Mouse (Mus musculus) liver, postnatal 0 days (tissue): ENCODE data around the gene Dync1li2. TPM values are rescaled to one million over a fixed set of nuclear protein-coding genes. Genes with fewer than 3 reads are reported as not detected.

Experiments used
- ATAC-seq: fragments of 200-750 bp; cut with Nextera tagmentation; 2 replicates; pipeline ENCODE4 v1.8.0; 2017; ENCODE audit warnings: mild to moderate bottlenecking, moderate library complexity
- DNase-seq: peaks from one replicate; pipeline ENCODE4 v3.0.0-alpha.2; 2016
- H3K27ac ChIP-seq: fragments of 300-500 bp; sonication (generic); 2 replicates; pipeline ENCODE4 v1.5.1; 2014; ENCODE audit warnings: antibody characterized with exemption, moderate library complexity, mild to moderate bottlenecking, low read depth
- H3K27me3 ChIP-seq: fragments of 300-500 bp; sonication (generic); 2 replicates; pipeline ENCODE4 v1.6.1; 2014; ENCODE audit warnings: low read length, control low read depth, mixed read lengths; ENCODE audit not compliant: insufficient read depth
- H3K36me3 ChIP-seq: fragments of 300-500 bp; sonication (generic); replicated peaks from 2 replicates; pipeline ENCODE4 v1.6.1; 2014; ENCODE audit warnings: mild to moderate bottlenecking, control low read depth, low read length, moderate library complexity, mixed read lengths; ENCODE audit not compliant: insufficient read depth
- H3K4me1 ChIP-seq: fragments of 300-500 bp; sonication (generic); 2 replicates; pipeline ENCODE4 v1.6.1; 2014; ENCODE audit warnings: antibody characterized with exemption, mild to moderate bottlenecking, control low read depth; ENCODE audit not compliant: insufficient read depth
- H3K4me2 ChIP-seq: fragments of 300-500 bp; sonication (generic); 2 replicates; pipeline ENCODE4 v1.6.1; 2014; ENCODE audit warnings: low read depth, mild to moderate bottlenecking, low read length, moderate library complexity, mixed read lengths
- H3K4me3 ChIP-seq: fragments of 300-500 bp; sonication (generic); 2 replicates; pipeline ENCODE4 v1.5.1; 2014; ENCODE audit warnings: low read depth, low read length
- H3K9ac ChIP-seq: fragments of 300-500 bp; sonication (generic); replicated peaks from 2 replicates; pipeline ENCODE4 v1.6.1; 2014; ENCODE audit warnings: mild to moderate bottlenecking, moderate library complexity
- H3K9me3 ChIP-seq: fragments of 300-500 bp; sonication (generic); 2 replicates; pipeline ENCODE4 v1.6.1; 2016; ENCODE audit warnings: mild to moderate bottlenecking, control low read depth, low read length, mixed read lengths
- CTCF ChIP-seq: sonication (generic); IDR thresholded peaks from 2 replicates; pipeline ENCODE4 v1.5.1; 2016; ENCODE audit warnings: antibody characterized with exemption, low read depth
- EP300 ChIP-seq: IDR thresholded peaks from 2 replicates; pipeline ENCODE4 v1.6.1; 2016; ENCODE audit warnings: antibody characterized with exemption, low read depth, mild to moderate bottlenecking
- WGBS: fragments of 180-500 bp; shearing (Covaris S2); extraction: QIAGEN DNeasy Blood & Tissue Kit; methylation state at CpG from one replicate; pipeline ENCODE4 v1.1.7; 2014; ENCODE audit not compliant: insufficient replicate concordance; 5-methylcytosine and 5-hydroxymethylcytosine counted together
- polyA plus RNA-seq: library from polyadenylated mRNA; unstranded; fragments of >200 nt; fragmentation: Nextera tagmentation; extraction: Ambion mirVana; gene quantifications from 2 replicates; pipeline ENCODE4 v1.2.1, GENCODE M21; 2015

Gene Dync1li2
- polyA plus RNA-seq, 1 experiment from 2014 or later: 8.4 TPM

- H3K27me3 ChIP-seq: no peaks in the 10 kb centered on the region
- peaks cover 7% of the 10 kb centered on the region; the same call in 1 of the 2 replicates for H3K4me1 ChIP-seq
- no peaks in the 10 kb centered on the region for H3K9me3 ChIP-seq
- ATAC-seq (no peak), DNase-seq (no peak)
- TF ChIP-seq EP300: no peak
- no peak for TF ChIP-seq CTCF
- peak overlapping the region; percentile 62; the same call in 1 of the 2 replicates for H3K27ac ChIP-seq
- no peak overlapping the region for H3K4me3 ChIP-seq
- 62% methylated on average over 2 of the region's 2 CpGs for WGBS
- H3K9ac ChIP-seq: no peak overlapping the region
- no peak overlapping the region for H3K4me2 ChIP-seq
- no peaks in the 10 kb centered on the region for H3K36me3 ChIP-seq
Observed at GRCm38 (mm10) chr8:104383296-104383695, 59.6 kb downstream of the Dync1li2 start.

GRCm38 (mm10) chr8:104380961-104381411, 61.9 kb downstream of the Dync1li2 start:
- H3K27me3 ChIP-seq: no peaks in the 10 kb centered on the region
- H3K36me3 ChIP-seq: no peaks in the 10 kb centered on the region
- no peak overlapping the region for H3K27ac ChIP-seq
- H3K9ac ChIP-seq: no peak overlapping the region
- ATAC-seq (no peak), DNase-seq (no peak)
- WGBS: 84% methylated on average over 5 of the region's 5 CpGs
- TF ChIP-seq EP300: no peak
- TF ChIP-seq CTCF: no peak
- H3K9me3 ChIP-seq: no peaks in the 10 kb centered on the region
- no peak overlapping the region for H3K4me2 ChIP-seq
- no peak overlapping the region for H3K4me3 ChIP-seq
- peaks cover 8% of the 10 kb centered on the region for H3K4me1 ChIP-seq

- WGBS: 81% methylated on average over 7 of the region's 7 CpGs
- Histone ChIP-seq H3K4me1 (peaks cover 14% of the 10 kb centered on the region), H3K36me3 (no peaks in the 10 kb centered on the region), H3K9me3 (no peaks in the 10 kb centered on the region), H3K27me3 (no peaks in the 10 kb centered on the region), H3K4me2 (no peak overlapping the region), H3K4me3 (no peak overlapping the region), H3K9ac (no peak overlapping the region), H3K27ac (no peak overlapping the region)
- no peak for ATAC-seq
- no peak for DNase-seq
- no peak for TF ChIP-seq EP300
- TF ChIP-seq CTCF: no peak
Observed at GRCm38 (mm10) chr8:104380269-104380668, 62.6 kb downstream of the Dync1li2 start.

GRCm38 (mm10) chr8:104379301-104379836, 63.5 kb downstream of the Dync1li2 start:
- no peak overlapping the region for H3K4me2 ChIP-seq
- peaks cover 15% of the 10 kb centered on the region for H3K4me1 ChIP-seq
- H3K36me3 ChIP-seq: no peaks in the 10 kb centered on the region
- no peak for TF ChIP-seq CTCF
- no peak for TF ChIP-seq EP300
- DNase-seq (no peak), ATAC-seq (no peak)
- no peak overlapping the region for H3K4me3 ChIP-seq
- H3K9ac ChIP-seq: no peak overlapping the region
- WGBS: 83% methylated on average over 10 of the region's 10 CpGs
- H3K9me3 ChIP-seq: no peaks in the 10 kb centered on the region
- H3K27ac ChIP-seq: no peak overlapping the region
- no peaks in the 10 kb centered on the region for H3K27me3 ChIP-seq

- DNase-seq: no peak
- no peaks in the 10 kb centered on the region for H3K36me3 ChIP-seq
Observed at GRCm38 (mm10) chr8:104376669-104377068, 66.2 kb downstream of the Dync1li2 start.

GRCm38 (mm10) chr8:104375959-104376358, 66.9 kb downstream of the Dync1li2 start:
- DNase-seq (no peak), ATAC-seq (no peak)
- Histone ChIP-seq H3K4me2 (no peak overlapping the region), H3K27me3 (no peaks in the 10 kb centered on the region), H3K4me1 (peaks cover 14% of the 10 kb centered on the region), H3K36me3 (no peaks in the 10 kb centered on the region), H3K9me3 (no peaks in the 10 kb centered on the region), H3K9ac (no peak overlapping the region), H3K4me3 (no peak overlapping the region), H3K27ac (peak overlapping the region; percentile 89)
- 61% methylated on average over 5 of the region's 5 CpGs for WGBS
- TF ChIP-seq EP300: no peak
- TF ChIP-seq CTCF: no peak

More at GRCm38 (mm10) chr8:104376669-104377068, 66.2 kb downstream of the Dync1li2 start:
- Histone ChIP-seq H3K4me2 (no peak overlapping the region), H3K9me3 (no peaks in the 10 kb centered on the region), H3K27me3 (no peaks in the 10 kb centered on the region), H3K4me3 (no peak overlapping the region), H3K9ac (no peak overlapping the region), H3K4me1 (peaks cover 14% of the 10 kb centered on the region), H3K27ac (peak overlapping the region; percentile 64; the same call in 1 of the 2 replicates)
- 62% methylated on average over 11 of the region's 11 CpGs for WGBS
- no peak for TF ChIP-seq CTCF
- no peak for TF ChIP-seq EP300
- ATAC-seq: no peak
